Mouse (Mus musculus) gastrocnemius, postnatal 4 days (tissue): ENCODE results near the gene Gse1. TPM values are rescaled to one million over a fixed set of nuclear protein-coding genes. Genes with fewer than 3 reads are reported as not detected.

Experiments
- DNase-seq, 2 experiments: peaks; one replicate each; pipeline ENCODE4 v3.0.0; 2021 to 2022; ENCODE audit warnings: low spot score in 2 of 2, mixed read lengths in 2 of 2
- total RNA-seq, 2 experiments: library from RNA; stranded (reverse); gene quantifications; 2 replicates each; pipeline ENCODE4 v1.2.3; 2021

Gene Gse1
- total RNA-seq, 2 experiments from 2014 or later, result 45.9 to 48.7 TPM

- DNase-seq, result no peak
Measured at GRCm38 (mm10) chr8:120507290-120507689, 279.0 kb downstream of the Gse1 start.

- no peak for DNase-seq
Measured at GRCm38 (mm10) chr8:120509136-120510034, 281.1 kb downstream of the Gse1 start.

GRCm38 (mm10) chr8:120510035-120510416, 281.8 kb downstream of the Gse1 start:
- no peak for DNase-seq

GRCm38 (mm10) chr8:120510863-120511457, 282.7 kb downstream of the Gse1 start:
- no peak for DNase-seq

GRCm38 (mm10) chr8:120511737-120512136, 283.5 kb downstream of the Gse1 start:
- DNase-seq, result no peak

GRCm38 (mm10) chr8:120512326-120512725, 284.1 kb downstream of the Gse1 start:
- DNase-seq, result no peak

GRCm38 (mm10) chr8:120513145-120513544, 284.9 kb downstream of the Gse1 start:
- no peak for DNase-seq

GRCm38 (mm10) chr8:120513638-120514461, 285.6 kb downstream of the Gse1 start:
- DNase-seq, result no peak

- DNase-seq, result no peak
Measured at GRCm38 (mm10) chr8:120515214-120515613, 287.0 kb downstream of the Gse1 start.

- no peak for DNase-seq
Measured at GRCm38 (mm10) chr8:120515650-120516049, 287.4 kb downstream of the Gse1 start.

GRCm38 (mm10) chr8:120516182-120516755, 288.0 kb downstream of the Gse1 start:
- no peak for DNase-seq

GRCm38 (mm10) chr8:120517666-120518410, 289.6 kb downstream of the Gse1 start:
- DNase-seq, result no peak

GRCm38 (mm10) chr8:120518736-120519534, 290.7 kb downstream of the Gse1 start:
- no peak for DNase-seq

- DNase-seq, result no peak
Measured at GRCm38 (mm10) chr8:120520287-120520686, 292.0 kb downstream of the Gse1 start.

GRCm38 (mm10) chr8:120520707-120521590, 292.7 kb downstream of the Gse1 start:
- DNase-seq, result no peak

- no peak for DNase-seq
Measured at GRCm38 (mm10) chr8:120521591-120521965, 293.3 kb downstream of the Gse1 start.

GRCm38 (mm10) chr8:120523641-120524040, 295.4 kb downstream of the Gse1 start:
- no peak for DNase-seq

- no peak for DNase-seq
Measured at GRCm38 (mm10) chr8:120525135-120525534, 296.9 kb downstream of the Gse1 start.

GRCm38 (mm10) chr8:120525832-120526231, 297.6 kb downstream of the Gse1 start:
- DNase-seq, result no peak
